Mouse (Mus musculus): ENCODE measurements around the gene Neurod2.

The Neurod2 gene

GRCm38 (mm10) chr11:98329081-98329959, at the start of gene Neurod2:
Gene Neurod2, minus strand, starts transcription at chr11:98329648.
- no peak for DNase-seq (ENCODE audit: low spot score)

- no peak for DNase-seq (ENCODE audit: low spot score)
Observed at GRCm38 (mm10) chr11:98377787-98378186, 48.3 kb upstream of the Neurod2 start.

- DNase-seq (ENCODE audit: low spot score) = no peak
Observed at GRCm38 (mm10) chr11:98376756-98377155, 47.3 kb upstream of the Neurod2 start.

GRCm38 (mm10) chr11:98374266-98374665, 44.8 kb upstream of the Neurod2 start:
- no peak for DNase-seq (ENCODE audit: low spot score)

GRCm38 (mm10) chr11:98373244-98373643, 43.8 kb upstream of the Neurod2 start:
- DNase-seq (ENCODE audit: low spot score) = no peak

GRCm38 (mm10) chr11:98372406-98372805, 43.0 kb upstream of the Neurod2 start:
- peak; percentile 63 for DNase-seq (ENCODE audit: low spot score)

- no peak for DNase-seq (ENCODE audit: low spot score)
Observed at GRCm38 (mm10) chr11:98371556-98372240, 42.2 kb upstream of the Neurod2 start.

- no peak for DNase-seq (ENCODE audit: low spot score)
Observed at GRCm38 (mm10) chr11:98370588-98370987, 41.1 kb upstream of the Neurod2 start.

- DNase-seq (ENCODE audit: low spot score) = no peak
Observed at GRCm38 (mm10) chr11:98369337-98369736, 39.9 kb upstream of the Neurod2 start.

GRCm38 (mm10) chr11:98367863-98368186, 38.4 kb upstream of the Neurod2 start:
- no peak for DNase-seq (ENCODE audit: low spot score)

- no peak for DNase-seq (ENCODE audit: low spot score)
Observed at GRCm38 (mm10) chr11:98367171-98367862, 37.9 kb upstream of the Neurod2 start.

- DNase-seq (ENCODE audit: low spot score) = no peak
Observed at GRCm38 (mm10) chr11:98366290-98366689, 36.8 kb upstream of the Neurod2 start.

GRCm38 (mm10) chr11:98364410-98364809, 35.0 kb upstream of the Neurod2 start:
- no peak for DNase-seq (ENCODE audit: low spot score)

GRCm38 (mm10) chr11:98363817-98364216, 34.4 kb upstream of the Neurod2 start:
- DNase-seq (ENCODE audit: low spot score) = no peak

- DNase-seq (ENCODE audit: low spot score) = no peak
Observed at GRCm38 (mm10) chr11:98360866-98361521, 31.5 kb upstream of the Neurod2 start.

GRCm38 (mm10) chr11:98358161-98359083, 29.0 kb upstream of the Neurod2 start, which contains the start of gene Stard3:
Gene Stard3, plus strand, starts transcription at chr11:98358368.
- peak; percentile 83 for DNase-seq (ENCODE audit: low spot score)

- DNase-seq (ENCODE audit: low spot score) = no peak
Observed at GRCm38 (mm10) chr11:98357396-98358160, 28.1 kb upstream of the Neurod2 start.

- no peak for DNase-seq (ENCODE audit: low spot score)
Observed at GRCm38 (mm10) chr11:98356625-98357394, 27.4 kb upstream of the Neurod2 start.

GRCm38 (mm10) chr11:98355732-98356299, 26.4 kb upstream of the Neurod2 start:
- DNase-seq (ENCODE audit: low spot score) = no peak
